Mouse (Mus musculus): ENCODE measurements at regions not wholly inside any gene's neighbourhood (a gene's known extent, or its start where the extent isn't known, plus 50 kb on each side); places are given as distances from the start of the nearest gene placed in this dataset.

DNA sequence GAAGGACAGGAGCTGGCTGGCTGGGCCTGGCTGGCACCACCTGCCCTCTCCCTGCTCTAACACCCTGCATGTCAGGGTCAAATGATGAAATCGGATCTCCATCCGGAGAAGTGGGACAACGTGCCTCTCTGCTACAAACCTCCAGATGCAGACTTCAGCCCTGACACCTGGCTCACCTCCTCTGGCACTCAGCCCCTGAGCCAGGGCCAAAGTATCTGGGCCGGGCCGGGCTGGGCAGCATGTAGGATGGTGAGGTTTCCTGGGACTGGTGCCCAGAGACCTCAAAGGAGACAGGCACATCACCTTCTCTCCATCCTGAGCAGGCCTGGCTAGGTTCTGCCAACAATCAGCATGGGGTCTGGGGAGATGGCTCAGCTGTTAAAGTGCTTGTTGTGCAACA, 113.5 kb downstream of the Tfcp2l1 start:
- DNase-seq = no peak

DNA sequence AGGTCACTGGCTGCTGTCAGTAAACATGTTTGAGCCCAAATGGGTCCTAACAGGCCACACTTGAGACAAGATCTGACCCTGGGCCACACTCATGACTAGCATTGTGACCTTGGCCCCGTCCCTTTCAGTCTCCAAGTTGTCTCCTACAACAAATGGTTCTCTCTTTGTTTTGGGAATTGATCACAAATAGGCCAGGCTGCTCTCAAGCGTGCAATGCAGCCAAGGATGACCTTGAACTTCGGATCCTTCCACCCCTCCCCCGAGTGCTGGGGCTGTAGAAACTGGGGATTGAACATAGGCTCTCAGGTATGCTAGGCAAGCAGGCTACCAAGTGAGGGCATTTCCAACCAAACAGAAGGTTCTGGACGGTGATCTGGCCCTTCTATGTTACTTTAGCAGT, 120.5 kb downstream of the Tfcp2l1 start:
- no peak for DNase-seq

DNA sequence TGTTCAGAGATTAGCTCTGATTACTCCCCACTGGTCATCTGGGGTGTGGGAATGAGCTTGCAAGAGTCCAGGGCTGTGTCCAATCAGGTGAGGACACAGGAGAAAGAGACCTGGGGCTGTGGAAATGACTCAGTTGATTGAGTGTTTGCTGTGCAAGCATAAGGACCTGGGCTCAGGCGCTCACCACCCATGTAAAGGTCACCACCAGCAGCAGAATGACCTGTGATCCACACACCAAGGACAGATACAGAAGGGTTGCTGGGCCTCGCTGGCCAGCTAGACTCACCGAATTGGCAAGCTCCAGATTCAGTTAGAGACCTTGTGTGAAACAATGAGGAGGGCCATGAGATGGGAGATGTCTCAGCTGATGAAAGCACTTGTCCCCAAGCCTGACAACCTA, 125.1 kb downstream of the Tfcp2l1 start:
- DNase-seq = no peak

DNA sequence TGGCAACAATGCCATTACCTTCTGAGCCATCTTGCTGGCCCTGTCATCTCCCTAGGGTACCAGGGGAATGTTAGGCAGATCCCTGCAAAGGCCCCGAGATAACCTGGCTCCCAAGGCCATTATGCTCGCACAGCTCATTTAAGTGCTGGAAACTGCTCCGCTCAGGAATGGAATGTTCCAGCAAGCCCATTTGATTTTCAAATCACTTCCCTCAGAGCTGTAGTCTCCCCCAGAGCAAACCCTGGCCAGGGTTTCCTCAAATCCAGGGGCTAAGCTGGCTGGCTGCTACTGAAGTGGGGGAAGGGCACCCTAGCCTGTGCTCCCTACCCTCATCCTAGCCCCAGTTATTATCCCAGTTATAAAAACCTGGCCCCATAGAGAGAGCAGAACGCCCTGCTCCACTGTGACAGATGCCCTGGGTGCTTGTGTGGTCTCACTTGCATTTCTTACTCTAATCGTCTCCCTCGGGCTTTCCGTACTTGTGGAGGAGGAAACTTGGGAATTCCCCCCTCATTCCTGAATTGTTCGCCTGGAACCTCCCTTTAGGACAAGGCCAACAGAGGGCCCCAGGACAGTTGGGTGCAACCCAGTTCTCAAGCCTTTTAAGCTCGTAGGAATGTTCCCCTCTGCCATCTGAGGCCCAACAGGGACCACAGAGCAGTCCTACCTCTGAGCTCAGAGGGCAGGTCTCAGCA, 128.6 kb downstream of the Tfcp2l1 start:
- DNase-seq = no peak

- DNase-seq = no peak
Measured at GRCm38 (mm10) chr1:118757340-118758030, 129.7 kb downstream of the Tfcp2l1 start.

DNA sequence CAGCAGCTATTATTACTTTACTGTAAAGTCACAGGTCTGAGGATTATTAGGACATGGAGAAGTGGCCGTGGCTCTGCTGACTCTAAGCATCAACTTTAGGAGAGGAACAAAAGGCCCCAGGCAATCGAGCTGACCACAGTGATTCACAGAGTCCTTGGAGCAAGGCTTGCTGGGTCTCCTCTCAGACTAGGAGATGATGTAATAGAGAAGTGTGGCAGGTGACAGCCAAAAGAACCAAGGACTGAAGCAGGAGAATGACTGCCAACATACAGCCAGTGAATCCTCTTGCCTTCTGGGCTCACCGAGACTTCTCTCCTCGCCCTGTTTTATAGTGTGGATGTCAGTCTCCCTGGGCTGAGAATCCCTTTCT, 130.3 kb downstream of the Tfcp2l1 start:
- no peak for DNase-seq

- DNase-seq = no peak
Measured at GRCm38 (mm10) chr1:118759141-118759932, 131.6 kb downstream of the Tfcp2l1 start.

- no peak for DNase-seq
Measured at GRCm38 (mm10) chr1:118765525-118765924, 137.8 kb downstream of the Tfcp2l1 start.

DNA sequence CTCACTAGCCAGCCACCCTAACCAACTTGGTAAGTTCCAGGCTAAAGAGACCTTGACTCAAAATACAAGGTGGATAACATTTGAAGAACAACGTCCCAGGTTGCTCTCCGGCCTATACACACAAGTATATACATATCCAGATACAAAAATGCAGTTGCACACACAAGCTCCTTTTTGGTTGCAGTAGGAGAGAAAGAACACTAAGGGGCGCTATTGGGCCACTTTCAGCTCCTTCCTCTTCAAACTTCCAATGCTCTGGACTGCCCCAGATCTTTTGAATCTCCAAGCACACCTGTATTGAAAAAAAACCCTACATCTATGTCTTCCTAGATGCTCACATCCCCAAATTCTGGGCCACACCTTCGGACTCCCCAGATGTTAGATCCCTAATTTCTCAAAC, 141.1 kb downstream of the Tfcp2l1 start:
- no peak for DNase-seq

- DNase-seq = peak in 1 of 2 experiments; percentile 8
Measured at GRCm38 (mm10) chr1:118772261-118772660, 144.5 kb downstream of the Tfcp2l1 start.

- DNase-seq = no peak
Measured at GRCm38 (mm10) chr1:118776594-118777441, 149.1 kb downstream of the Tfcp2l1 start.
